Mouse (Mus musculus): Measurements from ENCODE around the gene Cenpm.

Gene Cenpm

DNA sequence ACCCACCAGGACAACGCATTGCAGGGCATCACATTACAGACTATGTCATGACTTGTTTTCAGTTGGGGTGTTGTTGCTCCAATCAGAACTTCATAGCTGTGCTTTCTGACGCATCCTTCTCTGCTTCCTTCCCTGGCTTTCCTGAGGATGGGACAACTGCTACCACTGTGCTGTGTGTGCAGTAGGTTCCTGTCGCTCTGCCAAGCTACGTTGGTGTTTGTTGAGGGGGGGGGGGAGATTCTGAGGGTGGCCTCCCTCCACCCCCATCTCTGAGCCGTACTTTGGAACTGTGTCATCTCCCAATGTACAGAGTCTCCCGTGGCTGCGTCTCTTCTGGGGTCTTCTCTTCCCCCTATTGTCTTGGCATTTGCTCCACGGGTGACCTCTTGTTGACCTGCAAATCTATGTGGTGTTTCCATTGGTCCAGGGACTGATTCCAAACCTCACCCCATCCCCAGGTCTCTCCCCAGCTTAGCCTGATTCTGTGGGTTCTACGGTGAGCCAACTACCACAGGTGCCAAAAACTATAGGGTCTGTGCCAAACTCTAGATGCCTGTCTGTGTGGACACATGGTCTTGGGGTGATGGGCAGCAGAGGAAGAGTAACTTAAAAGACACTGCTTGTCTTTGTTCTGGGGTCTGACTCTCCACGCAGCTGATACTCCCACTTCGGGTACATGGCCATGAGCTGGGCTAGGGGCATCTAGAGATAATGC is 29.1 kb downstream of the Cenpm start:
- DNase-seq (ENCODE audit: low spot score) = no peak

- no peak for DNase-seq (ENCODE audit: low spot score)
Measured at GRCm38 (mm10) chr15:82213222-82213621, 31.3 kb downstream of the Cenpm start.

- DNase-seq (ENCODE audit: low spot score) = no peak
Measured at GRCm38 (mm10) chr15:82212752-82213063, 31.8 kb downstream of the Cenpm start, which contains the start of gene Shisa8. Shisa8 (minus strand) TSS chr15:82212815.

- DNase-seq (ENCODE audit: low spot score) = no peak
Measured at GRCm38 (mm10) chr15:82211911-82212751, 32.4 kb downstream of the Cenpm start.

DNA sequence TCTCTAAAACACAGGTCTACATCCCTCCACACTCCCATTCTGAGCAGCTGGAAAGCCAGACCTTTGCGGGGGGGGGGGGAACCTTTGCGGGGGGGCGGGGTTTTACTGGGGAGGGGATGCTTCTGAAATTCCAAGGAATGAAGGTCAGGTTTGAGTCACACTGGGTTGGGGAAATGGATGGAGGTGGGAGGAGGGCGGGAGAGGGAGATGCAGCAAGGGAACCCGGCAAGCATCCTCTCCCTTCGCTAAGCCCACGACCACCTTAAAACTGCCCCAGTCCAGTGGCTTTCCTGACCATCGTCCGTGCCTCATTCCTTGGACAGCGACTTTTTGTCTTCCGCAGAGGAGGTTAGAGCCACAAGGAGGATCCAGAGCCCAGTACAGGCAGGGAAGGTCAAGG is 33.3 kb downstream of the Cenpm start:
- DNase-seq (ENCODE audit: low spot score) = no peak

GRCm38 (mm10) chr15:82210801-82211200 is 33.7 kb downstream of the Cenpm start:
- DNase-seq (ENCODE audit: low spot score) = no peak

- DNase-seq (ENCODE audit: low spot score) = no peak
Measured at GRCm38 (mm10) chr15:82209295-82210050, 35.1 kb downstream of the Cenpm start.

GRCm38 (mm10) chr15:82208307-82208706 is 36.2 kb downstream of the Cenpm start:
- DNase-seq (ENCODE audit: low spot score) = no peak

- DNase-seq (ENCODE audit: low spot score) = no peak
Measured at GRCm38 (mm10) chr15:82207504-82208219, 36.9 kb downstream of the Cenpm start.

DNA sequence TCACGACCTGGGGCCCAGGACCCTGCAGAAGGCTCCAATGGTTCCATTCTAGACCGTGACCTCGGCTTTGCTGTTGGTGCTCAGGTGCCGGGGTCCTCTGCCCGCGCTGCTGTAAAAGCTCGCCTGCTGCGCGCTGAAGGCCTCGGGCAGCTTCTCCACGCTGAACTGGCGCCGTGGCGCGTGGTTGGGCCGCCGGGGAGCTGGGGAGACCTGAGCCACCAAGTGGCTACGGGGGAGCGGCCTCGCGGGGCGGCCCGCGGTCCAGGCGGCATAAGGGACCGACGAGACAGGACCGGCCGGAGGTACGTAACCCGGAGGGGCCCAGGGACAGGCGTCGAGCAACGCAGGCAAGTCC is 37.5 kb downstream of the Cenpm start:
- DNase-seq (ENCODE audit: low spot score) = no peak

- peak; percentile 72 for DNase-seq (ENCODE audit: low spot score)
Measured at GRCm38 (mm10) chr15:82206365-82207104, 38.0 kb downstream of the Cenpm start.

GRCm38 (mm10) chr15:82204680-82205371 is 39.7 kb downstream of the Cenpm start:
- no peak for DNase-seq (ENCODE audit: low spot score)

DNA sequence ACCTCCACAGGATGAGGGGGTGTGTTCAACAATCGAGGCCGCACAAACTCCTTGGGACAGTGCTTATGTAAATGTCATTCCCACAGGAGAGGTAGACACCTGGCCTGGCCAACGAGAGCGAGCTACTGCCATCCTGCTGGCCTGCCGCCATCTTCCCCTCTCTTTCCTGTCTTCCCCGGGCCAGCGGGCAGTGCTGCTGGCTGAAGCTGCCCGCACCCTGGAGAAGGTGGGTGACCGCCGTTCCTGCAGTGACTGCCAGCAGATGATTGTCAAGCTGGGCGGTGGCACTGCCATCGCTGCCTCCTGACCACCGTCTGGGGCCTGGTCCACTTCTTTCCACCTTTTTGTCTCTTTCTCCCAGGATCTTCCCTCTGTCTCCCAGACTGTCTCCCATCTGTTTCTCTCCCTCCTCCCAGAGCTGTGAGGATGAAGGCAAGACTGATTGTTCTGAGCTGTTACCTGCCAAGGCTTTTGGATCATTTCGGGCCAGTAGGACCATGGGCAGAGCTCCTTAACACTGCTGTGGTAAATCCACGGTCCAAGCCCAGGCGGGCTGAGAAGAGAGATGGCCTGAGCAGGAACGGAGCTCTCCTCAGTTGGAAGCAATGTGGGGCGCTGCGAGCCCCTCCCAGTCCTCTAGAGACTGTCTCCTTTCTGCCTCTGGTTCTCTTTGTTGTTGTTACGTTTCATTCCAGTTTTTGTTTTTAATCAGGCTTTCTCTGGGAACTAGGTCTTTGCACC is 40.8 kb downstream of the Cenpm start:
- no peak for DNase-seq (ENCODE audit: low spot score)

GRCm38 (mm10) chr15:82203090-82203489 is 41.5 kb downstream of the Cenpm start:
- no peak for DNase-seq (ENCODE audit: low spot score)

DNA sequence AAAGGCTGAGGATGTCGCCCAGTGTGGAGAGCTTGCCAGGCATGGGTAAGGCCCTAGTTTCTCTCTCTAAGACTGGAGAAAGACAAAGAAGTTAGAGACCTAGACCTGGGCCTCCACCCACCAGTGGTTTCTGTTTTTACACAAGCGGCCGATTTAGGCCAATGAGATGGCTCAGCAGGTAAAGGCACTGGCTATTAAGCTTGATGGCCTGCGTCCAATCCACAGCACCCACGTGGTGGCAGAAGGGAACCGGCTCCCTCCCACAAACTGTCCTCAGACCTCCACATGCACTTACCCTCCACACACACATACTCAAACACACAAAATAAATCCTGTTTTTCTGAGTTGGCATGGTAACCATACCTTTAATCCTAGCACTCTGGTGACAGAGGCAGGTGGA is 42.5 kb downstream of the Cenpm start:
- DNase-seq (ENCODE audit: low spot score) = no peak

DNA sequence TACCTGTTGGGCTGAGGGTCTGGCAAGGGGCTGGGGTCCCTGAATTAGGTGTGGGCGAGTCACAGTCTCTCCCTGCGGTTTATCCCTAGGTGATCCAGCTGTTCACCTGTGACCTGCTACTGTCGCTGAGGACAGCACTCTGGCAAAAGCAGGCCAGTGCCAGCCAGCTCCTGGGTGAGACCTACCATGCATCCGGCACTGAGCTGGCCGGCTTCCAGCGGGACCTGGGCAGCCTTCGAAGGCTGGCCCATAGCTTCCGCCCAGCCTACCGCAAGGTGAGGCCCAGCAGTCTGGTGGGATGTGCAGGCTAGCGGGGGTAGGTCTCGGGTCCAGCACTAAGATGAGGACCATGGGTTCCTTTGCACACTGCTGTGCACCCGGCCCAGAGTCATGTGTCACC is 45.0 kb downstream of the Cenpm start:
- no peak for DNase-seq (ENCODE audit: low spot score)

- DNase-seq (ENCODE audit: low spot score) = no peak
Measured at GRCm38 (mm10) chr15:82198342-82198741, 46.2 kb downstream of the Cenpm start.

GRCm38 (mm10) chr15:82197937-82198336 is 46.6 kb downstream of the Cenpm start:
- no peak for DNase-seq (ENCODE audit: low spot score)

DNA sequence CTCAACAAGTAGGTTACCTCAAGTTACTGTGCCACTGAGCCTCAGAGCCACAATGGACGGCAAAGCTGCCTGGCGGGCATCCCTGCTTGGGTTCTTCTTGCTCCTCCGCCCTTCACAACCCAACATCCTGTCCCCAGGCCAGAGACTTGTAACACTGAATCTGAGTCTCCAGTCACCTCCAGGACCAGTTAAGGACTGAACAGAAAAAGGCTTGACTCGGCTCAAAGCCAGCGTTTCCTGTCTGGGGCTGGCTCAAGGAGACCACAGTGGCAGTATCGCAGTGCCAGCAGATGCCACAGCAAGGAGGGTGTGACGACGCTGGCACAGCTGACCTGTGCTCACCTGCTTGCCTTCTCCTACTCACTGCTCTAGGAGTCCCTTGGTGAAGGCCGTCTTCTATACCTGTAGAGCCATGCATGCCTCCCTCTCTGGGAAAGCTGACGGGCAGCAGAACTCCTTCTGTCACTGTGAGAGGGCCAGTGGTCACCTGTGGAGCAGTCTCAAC is 47.2 kb downstream of the Cenpm start:
- DNase-seq (ENCODE audit: low spot score) = no peak

DNA sequence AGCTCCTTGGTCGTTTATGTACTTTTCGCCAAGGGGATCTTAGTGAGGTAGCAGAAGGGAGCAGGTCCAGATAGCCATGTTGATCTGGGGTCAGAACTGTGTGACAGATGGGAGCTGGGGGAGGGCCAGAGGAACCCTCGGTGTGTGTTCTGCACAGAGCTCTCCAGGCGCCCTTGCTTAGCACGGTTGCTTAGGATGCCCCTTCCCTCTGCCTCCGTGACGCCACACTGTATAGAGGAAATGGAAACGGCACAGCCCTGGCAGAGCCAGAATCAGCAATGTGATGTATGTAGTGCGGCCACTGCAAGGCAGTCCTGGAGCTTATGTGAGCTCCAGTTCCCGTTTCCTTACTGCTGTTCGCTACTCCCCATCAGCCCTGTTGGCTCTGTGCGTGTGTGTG is 48.2 kb downstream of the Cenpm start:
- DNase-seq (ENCODE audit: low spot score) = no peak

Data from layer of hippocampus, adult 11-12 months (tissue).